Mouse (Mus musculus): ENCODE measurements around the gene Ptpn6. TPM values are rescaled to one million over a fixed set of nuclear protein-coding genes. Genes with fewer than 3 reads are reported as not detected.

Gene Ptpn6
- 1 to 10 TPM; 2.3 to 5.1 TPM for polyA plus RNA-seq (2012; fragmentation: generic; extraction: Trizol)

GRCm38 (mm10) chr6:124738511-124739023, at the start of gene Ptpn6:
Gene Ptpn6, minus strand, starts transcription at chr6:124738714.

GRCm38 (mm10) chr6:124779222-124779983, 40.9 kb upstream of the Ptpn6 start, which contains the start of gene Lrrc23:
Gene Lrrc23, minus strand, starts transcription at chr6:124779727.

GRCm38 (mm10) chr6:124769101-124769765, 30.7 kb upstream of the Ptpn6 start, which contains the start of gene Eno2:
Gene Eno2, minus strand, starts transcription at chr6:124769673.

DNA sequence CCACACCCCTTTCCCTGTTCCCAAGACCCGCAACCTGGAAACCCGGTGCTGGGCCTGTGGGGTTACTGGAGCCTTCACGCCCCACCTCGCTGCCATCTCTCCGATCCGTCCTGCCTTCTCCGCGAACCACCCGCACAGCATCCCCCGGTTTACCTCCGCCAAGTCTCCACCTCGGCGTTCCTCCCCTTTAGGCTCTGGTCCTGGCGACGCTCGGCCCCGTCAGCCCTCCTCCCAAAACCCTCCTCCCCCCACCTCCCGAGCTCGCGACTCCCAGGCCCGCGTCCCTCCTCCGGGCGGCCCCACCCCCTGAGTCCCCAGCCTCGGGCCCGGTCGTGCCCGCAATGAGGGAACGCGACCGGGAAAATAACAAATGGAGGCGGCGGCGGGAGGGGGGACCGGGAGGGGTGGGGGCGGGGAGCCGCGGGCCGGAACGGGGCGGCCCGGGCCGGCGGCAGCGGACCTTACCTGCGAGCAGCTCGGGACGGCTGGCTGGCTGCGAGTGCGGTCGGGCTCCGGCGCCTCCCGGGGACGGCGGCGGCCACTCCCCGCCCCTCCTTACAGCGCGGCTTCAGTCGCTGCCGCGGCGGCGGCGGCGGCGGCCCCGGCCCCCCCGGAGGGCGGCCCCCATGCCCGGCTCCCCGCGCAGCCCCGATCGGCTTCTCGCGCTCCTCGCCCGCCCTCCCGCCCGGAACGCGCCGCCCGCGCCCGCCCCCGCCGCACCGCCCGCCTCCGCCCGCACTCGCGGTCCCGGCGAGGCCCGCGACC, 17.5 kb upstream of the Ptpn6 start, which contains the start of the genes Gm45234 and Atn1:
Gene Gm45234, minus strand, starts transcription at position 191 of the 765 bp plus-strand sequence.
Gene Atn1, minus strand, starts transcription at position 694 of the 765 bp plus-strand sequence.

GRCm38 (mm10) chr6:124740888-124741761, 2.6 kb upstream of the Ptpn6 start, which contains the start of gene Grcc10:
Gene Grcc10, minus strand, starts transcription at chr6:124741374.

GRCm38 (mm10) chr6:124711824-124712782, 26.4 kb downstream of the Ptpn6 start, which contains the start of the genes Emg1 and Phb2:
Gene Emg1, minus strand, starts transcription at chr6:124712178.
Gene Phb2, plus strand, starts transcription at chr6:124712336.

Other genes with a start within 250 kb of the Ptpn6 start
- gene C1rl, start 245.6 kb downstream of the Ptpn6 start, polyA plus RNA-seq (2012; fragmentation: generic; extraction: Trizol), result 10 to 100 TPM in 1 of 2 experiments, 1 to 10 TPM in 1; 2.7 to 20.5 TPM
- gene C1ra, start 226.3 kb downstream of the Ptpn6 start, polyA plus RNA-seq (2012; fragmentation: generic; extraction: Trizol), result 100 to 1,000 TPM in 1 of 2 experiments, 1 to 10 TPM in 1; 1.3 to 102 TPM
- 100 to 1,000 TPM in 1 of 2 experiments, under 1 TPM in 1; 0.30 to 110 TPM for gene C1s1, start 196.4 kb downstream of the Ptpn6 start, polyA plus RNA-seq (2012; fragmentation: generic; extraction: Trizol)
- 1 to 10 TPM in 1 of 2 experiments, under 1 TPM in 1; 0.37 to 8.7 TPM for gene C1rb, start 168.4 kb downstream of the Ptpn6 start, polyA plus RNA-seq (2012; fragmentation: generic; extraction: Trizol)
- gene C1s2, start 102.6 kb downstream of the Ptpn6 start, polyA plus RNA-seq (2012; fragmentation: generic; extraction: Trizol), result 1 to 10 TPM in 1 of 2 experiments, under 1 TPM in 1; 0.02 to 9.9 TPM
- gene Lpcat3, start 75.7 kb downstream of the Ptpn6 start, polyA plus RNA-seq (2012; fragmentation: generic; extraction: Trizol), result 10 to 100 TPM; 15.8 to 44.1 TPM
- gene Emg1, start 26.5 kb downstream of the Ptpn6 start, polyA plus RNA-seq (2012; fragmentation: generic; extraction: Trizol), result 100 to 1,000 TPM in 1 of 2 experiments, 10 to 100 TPM in 1; 89.9 to 126 TPM
- gene Phb2, start 26.4 kb downstream of the Ptpn6 start, polyA plus RNA-seq (2012; fragmentation: generic; extraction: Trizol), result 100 to 1,000 TPM; 220 to 503 TPM
- gene Grcc10, start 2.7 kb upstream of the Ptpn6 start, polyA plus RNA-seq (2012; fragmentation: generic; extraction: Trizol), result 100 to 1,000 TPM; 306 to 579 TPM
- under 1 TPM; 0.01 to 0.13 TPM for gene Gm45234, start 17.3 kb upstream of the Ptpn6 start, polyA plus RNA-seq (2012; fragmentation: generic; extraction: Trizol)
- 10 to 100 TPM; 23.4 to 84.9 TPM for gene Atn1, start 17.8 kb upstream of the Ptpn6 start, polyA plus RNA-seq (2012; fragmentation: generic; extraction: Trizol)
- gene Eno2, start 31.0 kb upstream of the Ptpn6 start, polyA plus RNA-seq (2012; fragmentation: generic; extraction: Trizol), result 10 to 100 TPM in 1 of 2 experiments, 1 to 10 TPM in 1; 1.9 to 14.4 TPM
- under 1 TPM; 0.04 to 0.31 TPM for gene Lrrc23, start 41.0 kb upstream of the Ptpn6 start, polyA plus RNA-seq (2012; fragmentation: generic; extraction: Trizol)
- gene Spsb2, start 69.9 kb upstream of the Ptpn6 start, polyA plus RNA-seq (2012; fragmentation: generic; extraction: Trizol), result 10 to 100 TPM; 25.7 to 50.6 TPM
- 100 to 1,000 TPM; 586 to 773 TPM for gene Tpi1, start 75.6 kb upstream of the Ptpn6 start, polyA plus RNA-seq (2012; fragmentation: generic; extraction: Trizol)
- gene Usp5, start 90.8 kb upstream of the Ptpn6 start, polyA plus RNA-seq (2012; fragmentation: generic; extraction: Trizol), result 100 to 1,000 TPM; 101 to 117 TPM
- gene Cdca3, start 90.8 kb upstream of the Ptpn6 start, polyA plus RNA-seq (2012; fragmentation: generic; extraction: Trizol), result 100 to 1,000 TPM in 1 of 2 experiments, 10 to 100 TPM in 1; 55.6 to 112 TPM
- gene Gnb3, start 101.6 kb upstream of the Ptpn6 start, polyA plus RNA-seq (2012; fragmentation: generic; extraction: Trizol), result under 1 TPM; 0.01 to 0.12 TPM
- gene P3h3, start 119.0 kb upstream of the Ptpn6 start, polyA plus RNA-seq (2012; fragmentation: generic; extraction: Trizol), result 10 to 100 TPM in 1 of 2 experiments, 1 to 10 TPM in 1; 4.9 to 50.4 TPM
- 1 to 10 TPM in 1 of 2 experiments, under 1 TPM in 1; 0.09 to 3.1 TPM for gene Gpr162, start 125.3 kb upstream of the Ptpn6 start, polyA plus RNA-seq (2012; fragmentation: generic; extraction: Trizol)
- gene Cd4, start 149.5 kb upstream of the Ptpn6 start, polyA plus RNA-seq (2012; fragmentation: generic; extraction: Trizol), result under 1 TPM in 1 of 2 experiments, not detected in 1; 0.04 TPM
- 1 to 10 TPM in 1 of 2 experiments, under 1 TPM in 1; 0.13 to 1.9 TPM for gene Lag3, start 173.0 kb upstream of the Ptpn6 start, polyA plus RNA-seq (2012; fragmentation: generic; extraction: Trizol)
- gene Ptms, start 181.4 kb upstream of the Ptpn6 start, polyA plus RNA-seq (2012; fragmentation: generic; extraction: Trizol), result 1,000 to 10,000 TPM; 2,499 to 3,064 TPM
- gene Mlf2, start 192.7 kb upstream of the Ptpn6 start, polyA plus RNA-seq (2012; fragmentation: generic; extraction: Trizol), result 100 to 1,000 TPM; 293 to 332 TPM
- 100 to 1,000 TPM in 1 of 2 experiments, 10 to 100 TPM in 1; 99.3 to 123 TPM for gene Cops7a, start 226.8 kb upstream of the Ptpn6 start, polyA plus RNA-seq (2012; fragmentation: generic; extraction: Trizol)

All from C3H10T1/2 (cell line).